In genomic region chr14:31973702-31974101, GRCm38 (mm10) we compare ENCODE assay signal across 30 mouse cellular contexts. TPM values are rescaled to one million over a fixed set of nuclear protein-coding genes. Genes with fewer than 3 reads are reported as not detected.
A peak's percentile ranks its signal among the peaks of the same experiment; 100 is the strongest.
DNase-seq lines count a peak whose midpoint lies in the region; ATAC-seq and TF ChIP-seq lines count a peak whose summit lies in the region.
"Had no signal": no experiment of that assay in that cellular context is flagged by ENCODE, and none has a peak within 500 bp of the region (broad histone marks: within the 10 kb centered on the region; RNA-seq: fewer than 3 reads in every experiment).

No protein-coding gene starts in this region.

- H3K36me3 ChIP-seq in heart, embryonic 12.5 days: no peaks in the 10 kb centered on the region
- no peaks in the 10 kb centered on the region for H3K36me3 ChIP-seq in liver, embryonic 14.5 days (replicated peaks; ENCODE audit: control insufficient read depth, insufficient read depth, low read depth)
- H3K36me3 ChIP-seq: embryonic facial prominence, embryonic 12.5 days; forebrain, embryonic 12.5 days; heart, embryonic 15.5 days; hindbrain, embryonic 13.5 days; limb, embryonic 12.5 days; midbrain, embryonic 12.5 days; neural tube, embryonic 13.5 days had no signal

- DNase-seq in heart, adult 18-20 months: no peak
- DNase-seq in liver, embryonic 14.5 days (ENCODE audit: low read depth in 3 of 3, low spot score in 3 of 3): peak in 1 of 3 experiments; percentile 41
- no peak for DNase-seq in embryo, embryonic 11 days
- DNase-seq in adrenal gland, adult 2 months: no peak
- no peak for DNase-seq in adrenal gland, postnatal 10 days
- DNase-seq: cerebellum, adult 8-10 months; cerebellum, postnatal 36 days; forebrain, postnatal 0 days; gastrocnemius, postnatal 14 days; heart, postnatal 4 days; kidney, adult 9 months; kidney, postnatal 14 days; lung, adult 18-20 months; lung, postnatal 4 days; thymus, adult 2 months had no signal

- H3K4me2 ChIP-seq in heart, embryonic 12.5 days: no peak overlapping the region
- peak overlapping the region; percentile 76 for H3K4me2 ChIP-seq in liver, embryonic 14.5 days (ENCODE audit: low read depth)
- H3K4me2 ChIP-seq: embryonic facial prominence, embryonic 12.5 days; forebrain, embryonic 12.5 days; heart, embryonic 15.5 days; hindbrain, embryonic 13.5 days; limb, embryonic 12.5 days; midbrain, embryonic 12.5 days; neural tube, embryonic 13.5 days had no signal

- peak; percentile 86 for ATAC-seq in heart, embryonic 12.5 days (ENCODE audit: insufficient number of reproducible peaks, low FRiP score)
- peak; percentile 21; the same call in 1 of the 2 replicates for ATAC-seq in erythroid progenitor cell, adult 5-6 weeks (replicated peaks; ENCODE audit: low FRiP score, poor library complexity, severe bottlenecking)
- peak; percentile 11; the same call in 1 of the 2 replicates for ATAC-seq in liver, embryonic 14.5 days (ENCODE audit: insufficient read depth)
- ATAC-seq: CD4-positive, CD25-positive, alpha-beta regulatory T cell, adult 4 months; forebrain, postnatal 0 days; intestine, postnatal 0 days; lung, postnatal 0 days had no signal

- TF ChIP-seq EP300 in liver, embryonic 14.5 days (IDR thresholded peaks at IDR 0.05; ENCODE audit: low read depth): no peak

- 30% methylated on average over 4 of the region's 4 CpGs for WGBS in heart, embryonic 12.5 days
- WGBS in liver, embryonic 14.5 days (ENCODE audit: insufficient replicate concordance): 26% methylated on average over 4 of the region's 4 CpGs

- TF ChIP-seq CTCF in liver, embryonic 14.5 days (IDR thresholded peaks at IDR 0.05; ENCODE audit: low read depth): no peak

- peak overlapping the region; percentile 60 for H3K27ac ChIP-seq in heart, embryonic 12.5 days (ENCODE audit: poor library complexity, severe bottlenecking)
- H3K27ac ChIP-seq in liver, embryonic 14.5 days: peak overlapping the region; percentile 99
- H3K27ac ChIP-seq: embryonic facial prominence, embryonic 12.5 days; forebrain, embryonic 12.5 days; heart, embryonic 15.5 days; hindbrain, embryonic 13.5 days; left cerebral cortex, adult 2 months; limb, embryonic 12.5 days; midbrain, embryonic 12.5 days; neural tube, embryonic 13.5 days had no signal

- H3K4me1 ChIP-seq in heart, embryonic 12.5 days (replicated peaks): no peaks in the 10 kb centered on the region
- H3K4me1 ChIP-seq in liver, embryonic 14.5 days (replicated peaks; ENCODE audit: control insufficient read depth in 2 of 2, insufficient read depth in 2 of 2, low read length in 1 of 2): peaks cover 56 to 61% of the 10 kb centered on the region in 2 experiments
- H3K4me1 ChIP-seq: embryonic facial prominence, embryonic 12.5 days; forebrain, embryonic 12.5 days; heart, embryonic 15.5 days; hindbrain, embryonic 13.5 days; limb, embryonic 12.5 days; midbrain, embryonic 12.5 days; neural tube, embryonic 13.5 days had no signal

- no peaks in the 10 kb centered on the region for H3K27me3 ChIP-seq in heart, embryonic 12.5 days (replicated peaks)
- no peaks in the 10 kb centered on the region; the same call in 1 of the 2 replicates for H3K27me3 ChIP-seq in liver, embryonic 14.5 days (ENCODE audit: control insufficient read depth, insufficient read depth, low read length)
- H3K27me3 ChIP-seq: embryonic facial prominence, embryonic 12.5 days; forebrain, embryonic 12.5 days; heart, embryonic 15.5 days; hindbrain, embryonic 13.5 days; limb, embryonic 12.5 days; midbrain, embryonic 12.5 days; neural tube, embryonic 13.5 days had no signal

- H3K9ac ChIP-seq in heart, embryonic 12.5 days: no peak overlapping the region
- H3K9ac ChIP-seq in liver, embryonic 14.5 days (replicated peaks): peak overlapping the region; percentile 55
- H3K9ac ChIP-seq: embryonic facial prominence, embryonic 12.5 days; forebrain, embryonic 12.5 days; forebrain, postnatal 0 days; heart, embryonic 15.5 days; hindbrain, embryonic 13.5 days; limb, embryonic 12.5 days; midbrain, embryonic 12.5 days; neural tube, embryonic 13.5 days had no signal

- no peaks in the 10 kb centered on the region for H3K9me3 ChIP-seq in heart, embryonic 12.5 days (replicated peaks)
- H3K9me3 ChIP-seq in liver, embryonic 14.5 days (ENCODE audit: control insufficient read depth, low read length): no peaks in the 10 kb centered on the region
- H3K9me3 ChIP-seq: embryonic facial prominence, embryonic 12.5 days; forebrain, embryonic 12.5 days; heart, embryonic 15.5 days; hindbrain, embryonic 13.5 days; limb, embryonic 12.5 days; midbrain, embryonic 12.5 days; neural tube, embryonic 13.5 days had no signal

- no peak overlapping the region for H3K4me3 ChIP-seq in heart, embryonic 12.5 days
- peak overlapping the region; percentile 12 to 35; a peak in 3 of 4 replicates for H3K4me3 ChIP-seq in liver, embryonic 14.5 days (ENCODE audit: insufficient read depth in 1 of 2, low read depth in 2 of 2, low read length in 2 of 2)
- H3K4me3 ChIP-seq: embryonic facial prominence, embryonic 12.5 days; forebrain, embryonic 12.5 days; heart, embryonic 15.5 days; hindbrain, embryonic 13.5 days; left cerebral cortex, adult 2 months; limb, embryonic 12.5 days; megakaryocyte, embryonic 14.5 days; midbrain, embryonic 12.5 days; neural tube, embryonic 13.5 days had no signal

RNA-seq across cellular contexts. Expression of gene Galnt15, which starts 55.1 kb away (rescaled TPM):
- 0.29 and 0.35 TPM in 2 replicates for polyA plus RNA-seq in heart, embryonic 12.5 days (2016; fragmentation: Nextera tagmentation; extraction: Ambion mirVana)
- 10 to 100 TPM; 13.5 to 14.5 TPM for total RNA-seq in heart, adult 18-20 months (2021)
- total RNA-seq in erythroid progenitor cell, adult 5-6 weeks (2015; ENCODE audit: low replicate concordance): not detected in 2 replicates
- 0.13 TPM in 1 of 2 replicates, not detected in the other for total RNA-seq in erythroid progenitor cell, adult 5-6 weeks (2017; ENCODE audit: low replicate concordance)
- not detected in 2 replicates for polyA plus RNA-seq in liver, embryonic 14.5 days (2012; rRNA removed)
- polyA plus RNA-seq in liver, embryonic 14.5 days (2014; fragmentation: Nextera tagmentation; extraction: Ambion mirVana): not detected in 2 replicates
- total RNA-seq in adrenal gland, adult 2 months (2021): 10 to 100 TPM in 1 of 2 experiments, 1 to 10 TPM in 1; 5.2 to 14.5 TPM
- polyA plus RNA-seq in adrenal gland, adult 2 months (2012; rRNA removed): 3.6 and 4.8 TPM in 2 replicates
- total RNA-seq in adrenal gland, postnatal 10 days (2021): 10 to 100 TPM; 10.2 to 10.6 TPM
- total RNA-seq: granulocyte monocyte progenitor cell, adult 5-6 weeks had no signal
- polyA plus RNA-seq: CD4-positive, CD25-positive, alpha-beta regulatory T cell, adult 4 months; limb, embryonic 12.5 days had no signal

Comparison
In these comparisons a context has a peak if more than half of its experiments do, and no peak if none do; other contexts are left out.
1. ATAC-seq: peak in every context shown above with its lines; median percentile 86 in heart, embryonic 12.5 days; 21 in erythroid progenitor cell, adult 5-6 weeks; 11 in liver, embryonic 14.5 days.
2. RNA of gene Galnt15, which starts 55.1 kb away (total RNA-seq): 13.5 to 14.5 TPM in heart, adult 18-20 months, 5.2 to 14.5 TPM in adrenal gland, adult 2 months and 10.2 to 10.6 TPM in adrenal gland, postnatal 10 days; 0.13 TPM in erythroid progenitor cell, adult 5-6 weeks; every median in the first group is over 4 times any median in the second.